Mouse (Mus musculus) midbrain, embryonic 11.5 days (tissue): ENCODE data around the gene Habp4. TPM values are rescaled to one million over a fixed set of nuclear protein-coding genes. Genes with fewer than 3 reads are reported as not detected.
A peak's percentile ranks its signal among the peaks of the same experiment; 100 is the strongest.

Source experiments
- ATAC-seq: fragments of 200-750 bp; cut with Nextera tagmentation; 2 replicates; pipeline ENCODE4 v1.8.0; 2017; ENCODE audit warnings: moderate TSS enrichment, moderate library complexity; ENCODE audit not compliant: low FRiP score
- DNase-seq: peaks from one replicate; pipeline ENCODE4 v3.0.0; 2015; ENCODE audit warnings: low spot score; ENCODE audit errors: missing footprints
- H3K27ac ChIP-seq: fragments of 300-500 bp; sonication (generic); 2 replicates; pipeline ENCODE4 v1.5.1; 2014; ENCODE audit warnings: low read depth, low read length
- H3K27me3 ChIP-seq: fragments of 300-500 bp; sonication (generic); 2 replicates; pipeline ENCODE4 v1.6.1; 2014; ENCODE audit warnings: mild to moderate bottlenecking, low read length, moderate library complexity, mixed read lengths; ENCODE audit not compliant: control insufficient read depth, insufficient read depth
- H3K36me3 ChIP-seq: fragments of 300-500 bp; sonication (generic); 2 replicates; pipeline ENCODE4 v1.6.1; 2014; ENCODE audit warnings: mild to moderate bottlenecking, low read length, moderate library complexity, mixed read lengths; ENCODE audit not compliant: control insufficient read depth, insufficient read depth
- H3K4me1 ChIP-seq: fragments of 300-500 bp; sonication (generic); 2 replicates; pipeline ENCODE4 v1.6.1; 2014; ENCODE audit warnings: low read length; ENCODE audit not compliant: control insufficient read depth, insufficient read depth
- H3K4me2 ChIP-seq: fragments of 300-500 bp; sonication (generic); 2 replicates; pipeline ENCODE4 v1.6.1; 2014; ENCODE audit warnings: mild to moderate bottlenecking, moderate library complexity
- H3K4me3 ChIP-seq: fragments of 300-500 bp; sonication (generic); 2 replicates; pipeline ENCODE4 v1.5.1; 2014; ENCODE audit warnings: low read depth, low read length
- H3K9ac ChIP-seq: fragments of 300-500 bp; sonication (generic); 2 replicates; pipeline ENCODE4 v1.6.1; 2014; ENCODE audit warnings: low read length
- H3K9me3 ChIP-seq: fragments of 300-500 bp; sonication (generic); 2 replicates; pipeline ENCODE4 v1.6.1; 2016; ENCODE audit warnings: low read length; ENCODE audit not compliant: control insufficient read depth
- WGBS: fragments of 180-500 bp; shearing (Covaris S2); extraction: QIAGEN DNeasy Blood & Tissue Kit; methylation state at CpG from one replicate; pipeline ENCODE4 v1.1.7; 2014; 5-methylcytosine and 5-hydroxymethylcytosine counted together
- polyA plus RNA-seq: library from polyadenylated mRNA; unstranded; fragments of >200 nt; fragmentation: Nextera tagmentation; extraction: Ambion mirVana; gene quantifications from 2 replicates; pipeline ENCODE4 v1.2.1, GENCODE M21; 2014

Habp4 gene
- polyA plus RNA-seq, 1 experiment from 2014 or later: 23.1 TPM

GRCm38 (mm10) chr13:64162626-64163025, 1.0 kb downstream of the Habp4 start:
- peak overlapping the region; percentile 98 for H3K4me2 ChIP-seq
- H3K27ac ChIP-seq: no peak overlapping the region
- under 1% methylated on average over 14 of the region's 14 CpGs for WGBS
- peak; percentile 94 for DNase-seq
- H3K4me1 ChIP-seq: peaks cover 10% of the 10 kb centered on the region
- no peaks in the 10 kb centered on the region; the same call in 1 of the 2 replicates for H3K36me3 ChIP-seq
- 0 out of 2 replicates have a peak, but pooled peaks cover 4% of the 10 kb centered on the region for H3K9me3 ChIP-seq
- H3K4me3 ChIP-seq: peak overlapping the region; percentile 78
- H3K27me3 ChIP-seq: peaks cover 9% of the 10 kb centered on the region
- peak; percentile 1; the same call in 1 of the 2 replicates for ATAC-seq
- peak overlapping the region; percentile 81 for H3K9ac ChIP-seq

- no peak for ATAC-seq
- Histone ChIP-seq H3K27ac (no peak overlapping the region), H3K4me2 (peak overlapping the region; percentile 98), H3K4me3 (peak overlapping the region; percentile 78), H3K4me1 (peaks cover 10% of the 10 kb centered on the region), H3K9me3 (peaks cover 5% of the 10 kb centered on the region; the same call in 1 of the 2 replicates), H3K9ac (peak overlapping the region; percentile 81; the same call in 1 of the 2 replicates), H3K27me3 (peaks cover 9% of the 10 kb centered on the region), H3K36me3 (no peaks in the 10 kb centered on the region; the same call in 1 of the 2 replicates)
- 23% methylated on average over 13 of the region's 13 CpGs for WGBS
- no peak for DNase-seq
Measured at GRCm38 (mm10) chr13:64163147-64163715, 1.6 kb downstream of the Habp4 start.

- Histone ChIP-seq H3K27ac (no peak overlapping the region), H3K4me3 (no peak overlapping the region), H3K27me3 (no peaks in the 10 kb centered on the region), H3K4me2 (no peak overlapping the region), H3K36me3 (peaks cover 16% of the 10 kb centered on the region), H3K9ac (no peak overlapping the region), H3K9me3 (peaks cover 26% of the 10 kb centered on the region), H3K4me1 (no peaks in the 10 kb centered on the region)
- ATAC-seq (no peak), DNase-seq (no peak)
- WGBS: 97% methylated on average over 25 of the region's 25 CpGs
Measured at GRCm38 (mm10) chr13:64169746-64170145, 8.1 kb downstream of the Habp4 start.

GRCm38 (mm10) chr13:64178000-64178399, 16.4 kb downstream of the Habp4 start:
- Histone ChIP-seq H3K27me3 (no peaks in the 10 kb centered on the region), H3K4me1 (peaks cover 3% of the 10 kb centered on the region; the same call in 1 of the 2 replicates), H3K4me3 (no peak overlapping the region), H3K36me3 (no peaks in the 10 kb centered on the region; the same call in 1 of the 2 replicates), H3K9ac (no peak overlapping the region), H3K4me2 (no peak overlapping the region), H3K9me3 (no peaks in the 10 kb centered on the region), H3K27ac (no peak overlapping the region)
- DNase-seq (no peak), ATAC-seq (no peak)
- WGBS: 75% methylated on average over 7 of the region's 7 CpGs

- Histone ChIP-seq H3K4me1 (peaks cover 3% of the 10 kb centered on the region; the same call in 1 of the 2 replicates), H3K27me3 (no peaks in the 10 kb centered on the region), H3K4me3 (no peak overlapping the region), H3K9ac (no peak overlapping the region), H3K4me2 (no peak overlapping the region), H3K9me3 (no peaks in the 10 kb centered on the region), H3K36me3 (no peaks in the 10 kb centered on the region; the same call in 1 of the 2 replicates), H3K27ac (no peak overlapping the region)
- ATAC-seq (peak; percentile 24; the same call in 1 of the 2 replicates), DNase-seq (no peak)
- WGBS: 61% methylated on average over 13 of the region's 13 CpGs
Measured at GRCm38 (mm10) chr13:64178746-64179652, 17.4 kb downstream of the Habp4 start.

GRCm38 (mm10) chr13:64180300-64180699, 18.7 kb downstream of the Habp4 start:
- Histone ChIP-seq H3K4me2 (no peak overlapping the region), H3K36me3 (no peaks in the 10 kb centered on the region; the same call in 1 of the 2 replicates), H3K27ac (no peak overlapping the region), H3K27me3 (no peaks in the 10 kb centered on the region), H3K9ac (no peak overlapping the region), H3K4me3 (no peak overlapping the region), H3K9me3 (no peaks in the 10 kb centered on the region), H3K4me1 (peaks cover 3% of the 10 kb centered on the region; the same call in 1 of the 2 replicates)
- 87% methylated on average over 4 of the region's 4 CpGs for WGBS
- no peak for ATAC-seq
- no peak for DNase-seq

GRCm38 (mm10) chr13:64180888-64181287, 19.3 kb downstream of the Habp4 start:
- DNase-seq (peak; percentile 87), ATAC-seq (no peak)
- Histone ChIP-seq H3K4me3 (no peak overlapping the region), H3K27me3 (no peaks in the 10 kb centered on the region), H3K4me1 (peaks cover 3% of the 10 kb centered on the region; the same call in 1 of the 2 replicates), H3K9ac (no peak overlapping the region), H3K4me2 (no peak overlapping the region), H3K36me3 (no peaks in the 10 kb centered on the region; the same call in 1 of the 2 replicates), H3K27ac (no peak overlapping the region), H3K9me3 (no peaks in the 10 kb centered on the region)
- 86% methylated on average over 3 of the region's 3 CpGs for whole genome bisulfite sequencing

- ATAC-seq: no peak
- no peaks in the 10 kb centered on the region for H3K9me3 ChIP-seq
- no peaks in the 10 kb centered on the region for H3K27me3 ChIP-seq
- no peak overlapping the region for H3K4me2 ChIP-seq
- H3K4me1 ChIP-seq: peaks cover 3% of the 10 kb centered on the region; the same call in 1 of the 2 replicates
- no peak overlapping the region for H3K4me3 ChIP-seq
- H3K36me3 ChIP-seq: no peaks in the 10 kb centered on the region; the same call in 1 of the 2 replicates
- H3K27ac ChIP-seq: no peak overlapping the region
- no peak for DNase-seq
- 80% methylated on average over 2 of the region's 2 CpGs for WGBS
- H3K9ac ChIP-seq: no peak overlapping the region
Measured at GRCm38 (mm10) chr13:64182091-64182490, 20.5 kb downstream of the Habp4 start.
